Mouse (Mus musculus): ENCODE data around the gene Agpat3. TPM values are rescaled to one million over a fixed set of nuclear protein-coding genes. Genes with fewer than 3 reads are reported as not detected.

Agpat3 gene
- polyA plus RNA-seq, 1 experiment = 21.4 TPM

DNA sequence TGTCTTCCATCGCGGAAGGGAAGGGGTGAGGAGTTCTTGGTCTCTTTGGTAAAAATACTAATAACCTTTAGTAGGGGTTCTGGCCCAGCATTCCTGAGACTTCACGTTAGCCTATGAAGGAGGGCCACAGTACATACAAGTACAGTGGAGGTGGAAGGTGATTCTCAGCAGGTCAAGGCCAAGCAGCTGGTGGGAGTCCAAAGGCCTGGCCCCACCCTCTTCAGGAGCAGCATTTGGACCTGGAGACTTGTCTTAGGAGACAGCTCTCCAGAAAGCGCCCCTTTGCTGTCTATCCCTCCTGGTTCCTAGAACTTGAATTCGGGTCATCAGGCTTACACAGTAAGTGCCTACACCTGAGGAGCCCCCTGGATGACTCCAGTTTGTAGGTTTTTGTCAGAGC is 119.1 kb downstream of the Agpat3 start:
- H3K27ac ChIP-seq (ENCODE audit: control insufficient read depth, insufficient read depth, low read depth, low read length, poor library complexity) = no peak overlapping the region
- H3K4me1 ChIP-seq (ENCODE audit: control insufficient read depth, insufficient read depth, low read length) = peaks cover 10% of the 10 kb centered on the region
- WGBS = 89% methylated on average over 5 of the region's 5 CpGs
- no peak for TF ChIP-seq POLR2A (IDR thresholded peaks at IDR 0.05; ENCODE audit: borderline replicate concordance, control insufficient read depth, low read depth, low read length)
- no peak for TF ChIP-seq CTCF (IDR thresholded peaks at IDR 0.05; ENCODE audit: control insufficient read depth, insufficient read depth, low read length)
- no peak overlapping the region for H3K4me3 ChIP-seq (replicated peaks; ENCODE audit: control insufficient read depth, low read depth, low read length)

DNA sequence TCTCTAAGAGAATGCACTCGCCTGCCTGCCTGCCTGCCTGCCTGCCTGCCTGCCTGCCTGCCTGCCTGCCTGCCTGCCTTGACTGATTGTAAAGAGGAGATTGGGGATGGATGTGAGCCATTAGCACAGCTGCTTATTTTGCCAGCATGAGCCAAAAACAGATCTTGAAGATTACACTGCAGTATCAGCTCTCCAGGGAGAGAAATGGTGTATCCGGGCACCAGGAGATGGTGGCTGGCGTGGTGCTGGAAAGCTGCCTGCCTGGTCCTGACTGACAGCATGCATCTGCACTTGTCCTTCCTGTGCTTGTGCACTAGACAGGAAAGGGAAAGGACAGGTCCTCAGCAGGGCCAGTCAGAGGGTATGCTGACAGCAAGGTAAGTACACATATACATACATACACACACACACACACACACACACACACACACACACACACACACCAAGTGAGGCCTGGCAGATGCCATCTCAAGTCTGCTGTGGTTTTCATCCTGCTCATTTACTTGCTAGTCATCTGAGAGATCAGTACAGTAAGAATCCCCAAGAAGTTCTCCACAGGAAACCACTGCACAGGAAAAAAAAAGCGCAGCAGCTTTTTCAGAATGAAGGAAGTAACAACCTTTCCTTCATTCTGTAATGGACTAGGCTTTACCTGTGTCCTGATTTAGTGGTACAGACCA is 119.8 kb downstream of the Agpat3 start:
- no peak for TF ChIP-seq POLR2A (IDR thresholded peaks at IDR 0.05; ENCODE audit: borderline replicate concordance, control insufficient read depth, low read depth, low read length)
- TF ChIP-seq CTCF (IDR thresholded peaks at IDR 0.05; ENCODE audit: control insufficient read depth, insufficient read depth, low read length) = no peak
- Histone ChIP-seq H3K4me1 (ENCODE audit: control insufficient read depth, insufficient read depth, low read length) (peaks cover 9% of the 10 kb centered on the region), H3K27ac (ENCODE audit: control insufficient read depth, insufficient read depth, low read depth, low read length, poor library complexity) (no peak overlapping the region), H3K4me3 (replicated peaks; ENCODE audit: control insufficient read depth, low read depth, low read length) (no peak overlapping the region)
- 61% methylated on average over 4 of the region's 4 CpGs for WGBS

DNA sequence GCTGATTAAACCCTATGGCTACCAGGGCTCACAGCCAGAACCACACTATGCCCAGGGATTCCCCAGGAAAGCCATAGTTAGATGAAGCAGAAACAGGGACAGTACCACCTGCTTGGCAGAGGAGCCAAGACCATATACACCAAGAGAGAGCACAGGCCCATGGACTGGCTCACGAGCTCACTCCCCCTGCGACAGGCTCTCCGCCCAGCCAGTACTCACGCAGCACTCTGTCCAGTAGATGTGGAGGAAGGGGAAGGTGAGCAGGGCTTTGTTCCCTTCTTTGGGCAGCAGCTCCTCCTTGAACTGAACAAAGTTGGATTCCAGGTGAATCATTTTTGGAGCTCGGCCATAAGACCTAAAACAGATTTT is 123.7 kb downstream of the Agpat3 start:
- H3K27ac ChIP-seq (ENCODE audit: control insufficient read depth, insufficient read depth, low read depth, low read length, poor library complexity) = no peak overlapping the region
- TF ChIP-seq POLR2A (IDR thresholded peaks at IDR 0.05; ENCODE audit: borderline replicate concordance, control insufficient read depth, low read depth, low read length) (no peak), CTCF (IDR thresholded peaks at IDR 0.05; ENCODE audit: control insufficient read depth, insufficient read depth, low read length) (no peak)
- 79% methylated on average over 5 of the region's 5 CpGs for WGBS
- H3K4me3 ChIP-seq (replicated peaks; ENCODE audit: control insufficient read depth, low read depth, low read length) = no peak overlapping the region
- H3K4me1 ChIP-seq (ENCODE audit: control insufficient read depth, insufficient read depth, low read length) = peaks cover 3% of the 10 kb centered on the region; the same call in 1 of the 2 replicates

DNA sequence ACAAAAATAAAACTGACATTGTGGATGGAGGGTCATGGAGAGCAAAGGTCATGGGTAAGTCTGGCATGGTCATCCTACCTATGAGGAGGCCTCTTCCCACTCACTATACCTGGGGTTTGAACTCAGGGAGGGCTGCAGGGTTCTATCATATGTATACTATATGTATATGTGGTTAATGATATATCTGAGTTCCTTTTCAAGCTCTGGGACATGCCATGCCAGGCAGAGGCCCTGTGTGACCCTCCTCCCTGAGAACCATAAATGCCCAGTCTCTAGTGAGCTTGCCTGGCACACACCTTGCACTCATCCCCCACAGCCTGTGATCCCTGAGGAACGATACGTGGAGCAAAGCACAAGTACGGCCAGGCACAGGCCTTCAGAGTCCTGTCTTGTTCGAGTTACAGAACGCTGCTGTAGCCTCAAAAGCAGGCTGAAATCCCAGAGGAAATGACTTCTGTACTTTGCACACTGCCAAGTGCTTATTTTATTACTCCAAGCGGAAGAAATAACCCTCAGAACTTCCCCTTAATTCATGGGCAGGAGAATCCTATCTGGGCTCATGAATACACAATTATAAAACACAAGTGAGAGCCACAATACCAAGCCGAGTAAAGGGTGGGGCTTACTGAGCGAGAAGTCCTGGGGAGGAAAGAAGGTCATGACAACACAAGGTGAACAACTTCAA is 124.3 kb downstream of the Agpat3 start:
- Histone ChIP-seq H3K27ac (ENCODE audit: control insufficient read depth, insufficient read depth, low read depth, low read length, poor library complexity) (no peak overlapping the region), H3K4me3 (replicated peaks; ENCODE audit: control insufficient read depth, low read depth, low read length) (no peak overlapping the region), H3K4me1 (ENCODE audit: control insufficient read depth, insufficient read depth, low read length) (peaks cover 3% of the 10 kb centered on the region; the same call in 1 of the 2 replicates)
- WGBS = 44% methylated on average over 8 of the region's 8 CpGs
- no peak for TF ChIP-seq CTCF (IDR thresholded peaks at IDR 0.05; ENCODE audit: control insufficient read depth, insufficient read depth, low read length)
- no peak for TF ChIP-seq POLR2A (IDR thresholded peaks at IDR 0.05; ENCODE audit: borderline replicate concordance, control insufficient read depth, low read depth, low read length)

DNA sequence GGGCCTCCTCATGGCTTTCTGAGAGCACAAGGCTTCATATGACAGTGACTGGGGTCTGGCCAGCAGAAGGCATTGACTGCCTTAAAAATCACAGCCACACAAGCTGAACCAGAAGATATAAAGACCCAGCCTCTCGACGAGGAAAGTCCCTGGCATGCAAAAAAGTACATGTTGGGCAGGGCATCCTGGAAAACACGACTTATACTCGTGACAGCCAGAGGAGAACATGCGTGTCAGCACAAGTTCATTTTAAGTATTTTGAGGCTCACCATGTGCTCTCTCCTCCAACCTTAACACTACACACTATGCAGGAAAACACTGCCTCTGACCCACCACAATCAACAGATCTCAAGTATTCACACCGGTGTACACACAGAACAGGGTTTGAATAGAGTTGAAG is 128.2 kb downstream of the Agpat3 start:
- Histone ChIP-seq H3K4me3 (replicated peaks; ENCODE audit: control insufficient read depth, low read depth, low read length) (no peak overlapping the region), H3K27ac (ENCODE audit: control insufficient read depth, insufficient read depth, low read depth, low read length, poor library complexity) (no peak overlapping the region), H3K4me1 (ENCODE audit: control insufficient read depth, insufficient read depth, low read length) (peaks cover 1% of the 10 kb centered on the region; the same call in 1 of the 2 replicates)
- 90% methylated on average over 6 of the region's 6 CpGs for WGBS
- no peak for TF ChIP-seq POLR2A (IDR thresholded peaks at IDR 0.05; ENCODE audit: borderline replicate concordance, control insufficient read depth, low read depth, low read length)

DNA sequence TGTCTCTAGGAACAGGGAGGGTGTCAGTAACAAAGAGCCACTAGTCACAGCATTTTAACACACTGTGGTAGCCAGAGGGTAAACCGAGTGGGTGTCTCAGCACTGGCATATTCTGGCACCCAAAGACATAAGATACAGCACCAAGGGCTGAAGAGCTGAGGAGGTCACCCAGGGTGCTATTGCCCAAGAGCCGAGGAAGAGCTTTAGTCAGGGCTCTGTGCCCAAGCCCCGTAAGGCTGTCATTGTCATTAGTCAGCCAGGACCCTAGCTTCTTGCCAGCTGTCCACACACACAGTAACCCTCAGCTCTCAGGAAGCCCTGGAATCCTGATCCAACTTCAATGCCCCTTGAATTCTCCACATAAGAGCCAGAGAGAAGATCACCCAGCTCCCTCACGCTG is 129.4 kb downstream of the Agpat3 start:
- WGBS = 68% methylated on average over 4 of the region's 4 CpGs
- no peaks in the 10 kb centered on the region; the same call in 1 of the 2 replicates for H3K4me1 ChIP-seq (ENCODE audit: control insufficient read depth, insufficient read depth, low read length)
- no peak overlapping the region for H3K4me3 ChIP-seq (replicated peaks; ENCODE audit: control insufficient read depth, low read depth, low read length)
- no peak for TF ChIP-seq CTCF (IDR thresholded peaks at IDR 0.05; ENCODE audit: control insufficient read depth, insufficient read depth, low read length)
- TF ChIP-seq POLR2A (IDR thresholded peaks at IDR 0.05; ENCODE audit: borderline replicate concordance, control insufficient read depth, low read depth, low read length) = no peak
- H3K27ac ChIP-seq (ENCODE audit: control insufficient read depth, insufficient read depth, low read depth, low read length, poor library complexity) = no peak overlapping the region

DNA sequence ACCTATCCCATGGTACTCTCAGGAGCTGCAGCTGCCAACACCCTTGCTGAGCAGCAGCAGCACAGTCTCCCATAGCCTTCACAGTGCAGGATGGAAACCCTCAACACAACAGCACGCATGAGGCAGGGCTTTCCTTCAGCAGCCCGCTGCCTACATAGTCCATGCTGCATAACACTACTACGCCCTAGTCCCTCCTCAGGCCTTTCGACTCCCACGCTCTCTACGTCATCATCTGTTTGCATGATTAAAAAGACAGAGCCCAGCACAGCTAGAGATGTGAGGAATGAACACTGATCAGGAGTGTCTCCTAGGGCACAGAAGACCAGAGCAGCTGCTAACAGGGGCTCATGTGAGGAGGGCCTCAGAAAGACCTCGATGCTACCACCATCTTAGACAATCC is 131.0 kb downstream of the Agpat3 start:
- 94% methylated on average over 7 of the region's 7 CpGs for WGBS

DNA sequence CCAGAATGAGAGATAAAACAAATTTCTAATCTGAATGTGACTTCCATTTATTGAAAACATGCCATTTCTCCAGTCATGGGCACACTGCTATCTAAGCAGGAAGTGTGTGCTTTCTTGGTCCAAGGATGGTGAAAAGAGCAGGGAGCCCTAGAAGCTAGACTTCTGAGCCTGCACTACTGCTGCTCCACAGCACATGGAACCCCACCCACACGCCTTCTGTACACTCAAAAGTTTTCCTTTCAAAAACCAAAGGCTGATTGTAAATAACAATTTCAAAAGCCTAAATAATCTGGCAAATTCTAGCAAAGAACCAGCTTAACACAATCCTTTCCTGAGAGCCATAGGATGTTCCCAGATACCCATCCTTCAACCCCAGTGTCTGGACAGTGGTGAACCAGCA is 132.8 kb downstream of the Agpat3 start:
- no peak overlapping the region for H3K27ac ChIP-seq (ENCODE audit: control insufficient read depth, insufficient read depth, low read depth, low read length, poor library complexity)
- H3K4me1 ChIP-seq (ENCODE audit: control insufficient read depth, insufficient read depth, low read length) = peaks cover 4% of the 10 kb centered on the region; the same call in 1 of the 2 replicates
- H3K4me3 ChIP-seq (replicated peaks; ENCODE audit: control insufficient read depth, low read depth, low read length) = no peak overlapping the region
- WGBS = 94% methylated on average over 1 of the region's 1 CpGs
- no peak for TF ChIP-seq POLR2A (IDR thresholded peaks at IDR 0.05; ENCODE audit: borderline replicate concordance, control insufficient read depth, low read depth, low read length)
- TF ChIP-seq CTCF (IDR thresholded peaks at IDR 0.05; ENCODE audit: control insufficient read depth, insufficient read depth, low read length) = no peak

More for the DNA sequence above, 131.0 kb downstream of the Agpat3 start:
- Histone ChIP-seq H3K4me3 (replicated peaks; ENCODE audit: control insufficient read depth, low read depth, low read length) (no peak overlapping the region), H3K27ac (ENCODE audit: control insufficient read depth, insufficient read depth, low read depth, low read length, poor library complexity) (no peak overlapping the region), H3K4me1 (ENCODE audit: control insufficient read depth, insufficient read depth, low read length) (peaks cover 4% of the 10 kb centered on the region; the same call in 1 of the 2 replicates)
- TF ChIP-seq CTCF (IDR thresholded peaks at IDR 0.05; ENCODE audit: control insufficient read depth, insufficient read depth, low read length) (no peak), POLR2A (IDR thresholded peaks at IDR 0.05; ENCODE audit: borderline replicate concordance, control insufficient read depth, low read depth, low read length) (no peak)

Other genes with a start within 250 kb of the Agpat3 start
- gene D10Jhu81e, start 182.7 kb downstream of the Agpat3 start, polyA plus RNA-seq (2011; ENCODE audit: insufficient read depth, insufficient read length, low replicate concordance, missing spikeins) = 25.3 and 31.3 TPM in 2 replicates
- gene Pwp2, start 167.3 kb downstream of the Agpat3 start, polyA plus RNA-seq (2011; ENCODE audit: insufficient read depth, insufficient read length, low replicate concordance, missing spikeins) = 7.2 and 13.9 TPM in 2 replicates
- 19.5 and 31.8 TPM in 2 replicates for gene Trappc10, start 107.8 kb downstream of the Agpat3 start, polyA plus RNA-seq (2011; ENCODE audit: insufficient read depth, insufficient read length, low replicate concordance, missing spikeins)
- 80.6 and 132 TPM in 2 replicates for gene Rrp1, start 60.6 kb upstream of the Agpat3 start, polyA plus RNA-seq (2011; ENCODE audit: insufficient read depth, insufficient read length, low replicate concordance, missing spikeins)
- 41.1 and 77.8 TPM in 2 replicates for gene Cstb, start 73.2 kb upstream of the Agpat3 start, polyA plus RNA-seq (2011; ENCODE audit: insufficient read depth, insufficient read length, low replicate concordance, missing spikeins)
- 2.2 and 3.3 TPM in 2 replicates for gene Pdxk, start 112.5 kb upstream of the Agpat3 start, polyA plus RNA-seq (2011; ENCODE audit: insufficient read depth, insufficient read length, low replicate concordance, missing spikeins)
- gene Olfr1358, start 164.9 kb upstream of the Agpat3 start, polyA plus RNA-seq (2011; ENCODE audit: insufficient read depth, insufficient read length, low replicate concordance, missing spikeins) = not detected in 2 replicates
- 11.3 and 25.4 TPM in 2 replicates for gene Ilvbl, start 221.9 kb upstream of the Agpat3 start, polyA plus RNA-seq (2011; ENCODE audit: insufficient read depth, insufficient read length, low replicate concordance, missing spikeins)
- gene Syde1, start 239.5 kb upstream of the Agpat3 start, polyA plus RNA-seq (2011; ENCODE audit: insufficient read depth, insufficient read length, low replicate concordance, missing spikeins) = 3.6 and 5.5 TPM in 2 replicates